Mouse (Mus musculus) erythroblast, embryonic 14.5 days (primary cell): ENCODE results near the gene Pgls.

Experiments used
- GATA1 ChIP-seq: IDR thresholded peaks from 2 replicates; pipeline ENCODE4 v1.6.1; 2012; ENCODE audit warnings: low read length, inconsistent platforms, mixed read lengths
- TAL1 ChIP-seq: IDR thresholded peaks from 3 replicates; pipeline ENCODE4 v1.6.1; 2012; ENCODE audit warnings: low read length, inconsistent platforms, mixed read lengths

DNA sequence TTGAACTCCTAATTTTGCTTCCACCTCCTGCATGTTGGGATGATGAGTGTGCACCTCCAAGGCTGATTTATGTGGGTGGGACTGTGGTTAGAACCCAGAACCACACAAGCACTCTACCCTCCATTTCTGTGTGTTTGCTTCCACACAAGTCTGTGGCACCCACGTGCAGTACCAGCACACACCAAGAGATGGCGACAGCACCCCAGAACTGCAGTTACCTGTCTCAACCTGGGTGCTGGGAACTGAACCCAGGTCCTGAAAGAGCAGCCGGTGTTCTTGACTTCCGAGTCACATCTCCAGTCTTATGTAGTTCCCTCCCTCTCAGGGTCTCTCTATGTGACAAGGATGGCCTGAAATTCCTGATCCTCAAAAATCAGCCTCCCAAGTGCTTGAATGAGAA, 28.0 kb upstream of the Pgls start:
- TF ChIP-seq TAL1 (no peak), GATA1 (no peak)
